Mouse (Mus musculus) lung, adult 18-20 months (tissue): Measurements from ENCODE around the gene Cep126.

ENCODE experiments used
- DNase-seq, 2 experiments: peaks; one replicate each; pipeline ENCODE4 v3.0.0; 2022; ENCODE audit warnings: mixed read lengths in 2 of 2

Gene Cep126

DNA sequence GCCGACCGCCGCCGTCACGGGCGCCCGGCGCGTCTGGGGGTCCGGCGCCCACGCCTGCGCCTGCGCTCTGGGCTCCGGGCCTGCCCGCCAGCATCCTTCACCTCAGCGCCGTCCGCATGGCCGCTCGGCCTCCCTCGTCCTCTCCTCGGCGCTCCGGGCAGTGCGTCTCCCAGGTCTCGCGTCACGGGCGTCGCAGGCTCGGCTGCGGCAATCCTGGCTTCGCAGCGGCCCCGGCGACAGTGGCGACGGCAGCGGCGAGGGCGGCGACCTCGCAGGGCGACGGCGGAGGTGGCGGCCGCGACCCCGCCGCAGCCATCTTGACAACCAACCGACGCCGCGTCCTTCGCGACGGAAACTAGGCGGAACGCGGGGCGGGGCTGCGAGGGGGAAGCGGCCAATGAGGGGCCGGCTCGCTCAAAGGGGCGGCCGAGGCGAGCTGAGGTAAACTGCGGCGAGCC is at the start of gene Cep126:
Gene Cep126, minus strand, starts transcription at position 178 of the 458 bp plus-strand sequence.
- peak; percentile 85 for DNase-seq

DNA sequence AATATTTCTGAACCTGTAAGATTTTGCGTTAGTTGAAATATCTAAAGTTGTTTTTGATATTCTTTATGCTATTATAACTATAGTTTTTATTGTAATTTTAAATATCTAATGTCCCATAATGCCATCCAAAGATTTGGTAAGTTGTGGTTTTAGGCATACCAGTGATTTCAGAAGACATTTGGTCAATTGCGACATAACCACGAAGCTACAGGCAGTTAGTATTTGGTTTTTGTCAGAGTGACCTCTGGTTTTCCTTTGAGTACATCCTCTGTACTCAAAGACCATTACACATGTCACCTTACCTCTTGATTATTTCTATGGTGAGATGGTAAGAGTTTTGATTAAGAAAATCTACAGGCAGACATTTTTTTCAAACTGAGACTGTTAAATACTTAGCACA is 45.5 kb upstream of the Cep126 start:
- DNase-seq, result no peak

GRCm38 (mm10) chr9:8177099-8177498 is 43.0 kb upstream of the Cep126 start:
- DNase-seq, result no peak

GRCm38 (mm10) chr9:8157011-8157410 is 22.9 kb upstream of the Cep126 start:
- DNase-seq, result no peak

GRCm38 (mm10) chr9:8139501-8139900 is 5.4 kb upstream of the Cep126 start:
- no peak for DNase-seq

GRCm38 (mm10) chr9:8133586-8134115 is 443 bp downstream of the Cep126 start:
- no peak for DNase-seq

GRCm38 (mm10) chr9:8123495-8123894 is 10.6 kb downstream of the Cep126 start:
- DNase-seq, result no peak

DNA sequence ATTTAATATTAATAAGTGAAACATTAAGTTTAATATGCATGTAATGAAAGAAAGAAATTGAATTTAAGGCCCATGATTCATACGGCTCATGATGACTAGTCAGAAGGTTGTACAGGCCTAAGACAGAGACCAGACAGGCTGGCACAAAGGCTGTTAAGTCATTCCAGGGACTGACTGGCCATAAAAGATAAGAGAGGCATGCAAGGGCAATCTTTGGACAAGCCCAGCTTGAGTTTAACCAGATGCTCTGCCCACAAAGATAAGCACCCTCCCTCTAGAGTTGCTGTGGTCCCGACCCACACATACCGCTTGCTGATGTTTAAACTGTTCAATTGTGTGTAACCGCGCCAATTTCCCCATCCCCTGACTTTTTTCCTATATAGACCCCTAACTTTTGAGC is 19.6 kb downstream of the Cep126 start:
- DNase-seq, result no peak

DNA sequence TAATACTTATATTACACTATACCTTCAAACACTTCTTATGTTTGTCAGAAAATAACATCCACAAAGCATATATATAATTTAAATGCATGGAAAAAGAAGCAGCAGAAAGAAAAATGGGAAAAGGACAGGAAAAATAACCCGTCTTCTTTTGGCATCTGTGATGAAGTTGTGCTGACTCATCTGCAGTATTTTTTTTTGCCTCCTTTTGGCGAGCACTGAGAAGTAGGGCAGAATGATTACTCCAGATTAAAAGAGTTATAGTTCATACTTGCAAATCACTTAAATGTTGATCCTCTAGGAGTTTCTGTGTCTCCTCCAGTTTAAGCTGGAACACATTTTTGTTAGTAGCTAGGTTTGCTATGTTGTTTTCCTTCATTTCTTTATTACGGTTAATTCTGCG is 31.0 kb downstream of the Cep126 start:
- DNase-seq, result no peak

- no peak for DNase-seq
These were observed 33.1 kb downstream of the Cep126 start for GRCm38 (mm10) chr9:8100962-8101361.

GRCm38 (mm10) chr9:8078882-8079281 is 55.2 kb downstream of the Cep126 start:
- DNase-seq, result no peak

DNA sequence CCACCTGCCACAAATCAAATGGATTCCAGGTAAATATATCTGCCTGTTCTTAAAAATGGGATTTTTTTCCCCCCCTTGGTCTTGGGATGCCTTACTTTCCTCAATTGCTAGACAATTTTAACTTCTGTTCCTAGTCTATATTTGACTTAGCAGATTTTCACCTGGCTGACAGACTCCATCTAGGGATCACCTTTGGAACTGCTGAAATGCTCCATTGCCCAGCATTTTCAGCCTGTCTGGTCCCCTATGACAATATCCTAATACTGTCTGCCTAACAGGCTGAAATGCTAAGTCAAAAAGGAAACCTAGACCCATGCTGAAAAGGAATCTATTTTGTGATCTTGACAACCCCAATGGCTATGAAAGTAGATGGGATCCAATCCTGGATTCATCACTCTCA is 59.7 kb downstream of the Cep126 start:
- DNase-seq, result peak in 1 of 2 experiments; percentile 22

DNA sequence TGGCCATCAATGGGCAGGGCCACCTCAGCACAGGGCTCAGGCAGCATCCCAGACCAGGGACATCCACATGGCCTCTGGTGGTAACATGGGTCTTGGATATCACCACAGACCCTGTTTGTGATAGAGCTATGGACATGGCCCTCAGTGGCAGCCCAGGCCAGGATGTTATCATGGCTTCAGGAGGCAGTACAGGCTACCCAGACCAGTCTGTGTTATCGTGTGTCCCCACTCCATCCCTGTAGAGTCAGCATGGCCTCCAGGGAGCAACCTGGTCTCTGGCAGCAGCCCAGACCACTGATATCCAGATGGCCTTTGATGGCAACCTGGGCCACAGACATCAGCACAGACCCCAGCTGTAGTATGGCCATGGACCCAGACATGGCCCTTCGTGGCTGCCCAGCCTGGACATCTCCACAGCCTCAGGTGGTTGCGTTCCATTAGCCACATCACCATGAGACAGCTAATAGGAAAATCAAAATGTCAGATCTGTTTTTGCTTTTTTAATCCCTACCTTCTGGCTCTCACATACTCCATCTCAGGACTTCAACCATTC is 60.8 kb downstream of the Cep126 start:
- DNase-seq, result no peak

DNA sequence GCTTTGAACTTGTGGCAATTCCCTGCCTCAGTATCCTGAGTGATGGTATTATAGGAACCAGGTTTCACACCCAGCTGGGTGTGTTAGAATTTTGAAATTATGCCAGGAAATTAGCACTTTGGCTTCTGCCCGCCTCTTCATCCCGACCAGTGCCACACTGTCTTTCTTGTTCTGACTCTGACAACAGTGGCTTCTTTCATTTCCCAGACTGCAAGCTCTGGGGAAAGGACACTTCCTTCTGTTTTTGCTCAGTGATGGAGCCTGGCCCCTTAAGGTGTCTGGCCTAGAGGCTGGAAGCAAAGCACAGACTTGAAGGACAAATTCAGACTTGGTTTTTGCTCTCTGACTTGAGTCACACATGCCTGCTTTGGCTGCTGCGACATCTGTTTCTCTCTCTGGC is 74.5 kb downstream of the Cep126 start:
- no peak for DNase-seq

DNA sequence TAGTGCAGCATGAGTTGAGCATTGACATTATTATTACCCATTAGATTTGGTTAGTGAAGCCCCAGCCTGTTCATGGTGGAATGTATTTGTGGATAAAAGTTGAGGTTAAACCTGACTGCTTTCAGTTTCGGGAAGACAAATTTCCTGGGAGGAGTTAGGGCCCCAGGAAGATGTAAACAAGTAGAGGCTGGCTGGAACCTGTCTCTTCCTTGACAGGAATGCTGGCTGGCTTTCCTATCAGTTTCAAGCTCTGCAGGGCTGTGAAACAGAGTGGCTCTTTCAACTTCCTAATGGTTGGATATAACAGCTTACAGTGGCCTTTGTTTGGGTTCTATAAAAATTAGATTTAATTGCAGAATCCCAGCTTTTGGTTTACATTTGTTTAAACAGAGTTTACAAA is 79.3 kb downstream of the Cep126 start:
- DNase-seq, result no peak

GRCm38 (mm10) chr9:8043044-8043387 is 91.1 kb downstream of the Cep126 start:
- no peak for DNase-seq

GRCm38 (mm10) chr9:8042338-8043043 is 91.6 kb downstream of the Cep126 start, which contains the start of gene Cfap300:
TSS of gene Cfap300 (minus strand) at chr9:8042823.
- peak; percentile 95 to 98 for DNase-seq

DNA sequence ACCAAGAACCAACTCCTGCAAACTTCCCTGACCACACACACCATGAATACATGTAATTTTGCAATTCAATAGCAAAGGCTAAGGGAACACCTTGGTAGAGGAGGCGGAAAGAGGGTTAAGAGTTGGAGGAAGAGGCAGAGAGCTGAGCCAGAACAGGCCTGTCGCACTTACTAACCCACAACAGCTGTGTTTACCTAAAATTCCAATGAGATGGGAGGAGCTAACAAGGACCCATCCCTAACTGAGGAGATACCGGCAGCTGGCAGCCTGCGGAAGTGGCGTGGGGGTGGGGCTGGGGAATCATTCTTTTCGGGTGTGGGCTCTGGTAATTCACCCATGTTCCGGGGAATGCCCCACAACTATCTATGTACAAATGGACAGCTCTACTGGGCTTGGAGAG is 98.5 kb downstream of the Cep126 start:
- peak; percentile 33 to 52 for DNase-seq

DNA sequence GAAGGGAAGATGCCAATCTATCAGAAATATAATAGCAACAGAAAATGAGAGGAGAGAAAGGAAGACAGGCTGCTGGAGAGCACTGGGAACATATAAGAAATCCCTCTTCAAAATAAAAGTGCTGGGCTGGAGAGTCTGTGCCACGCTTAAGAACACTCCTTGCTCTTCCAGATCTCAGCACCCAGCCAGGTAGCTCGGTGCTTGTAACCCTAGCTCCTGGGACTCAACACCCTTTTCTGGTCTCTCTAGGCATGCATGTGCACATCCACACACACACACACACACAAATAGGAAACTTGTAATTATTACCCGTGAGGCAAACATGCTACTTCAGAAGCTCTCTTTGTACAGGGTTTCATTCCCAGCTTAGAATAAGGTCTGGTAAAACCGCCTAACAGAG is 99.0 kb downstream of the Cep126 start:
- no peak for DNase-seq

DNA sequence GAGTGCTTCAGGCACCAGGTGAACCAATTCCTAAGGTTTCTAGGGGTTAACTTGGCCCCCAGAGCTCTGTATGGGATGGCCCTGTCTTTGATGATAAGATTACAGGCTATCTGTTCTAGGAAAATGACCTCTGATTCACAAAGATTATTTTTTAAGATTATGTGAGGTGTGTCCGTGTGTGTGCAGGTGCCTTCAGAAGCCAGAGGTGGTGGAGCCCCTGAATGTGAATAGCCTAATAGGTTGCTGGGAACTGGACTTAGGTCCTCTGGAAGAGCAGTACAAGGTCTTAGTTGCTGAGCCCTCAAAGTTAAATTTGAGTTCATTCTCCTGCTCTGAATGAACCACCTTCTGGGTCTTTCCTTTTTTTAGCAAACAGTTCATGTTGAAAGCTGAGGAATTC is 100.0 kb downstream of the Cep126 start:
- DNase-seq, result no peak

DNA sequence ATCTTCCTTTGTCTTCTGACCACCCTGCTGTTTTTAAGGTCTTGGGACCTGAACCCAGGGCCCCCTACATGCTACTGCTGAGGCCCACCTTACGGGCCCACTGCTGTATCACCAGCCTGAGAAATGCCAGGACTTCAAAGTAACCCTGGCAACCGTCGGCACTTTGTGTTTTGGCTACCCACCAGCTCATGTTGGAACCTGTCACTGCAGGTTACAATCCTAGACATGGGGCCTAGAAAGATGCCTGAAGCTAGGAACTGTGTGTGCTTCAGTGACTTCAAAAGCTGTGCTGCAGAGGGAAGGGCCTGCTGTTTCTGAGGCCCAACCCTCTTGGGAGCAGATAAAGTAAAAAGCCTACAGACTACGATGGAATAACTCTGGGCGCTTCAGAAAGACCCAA is 101.2 kb downstream of the Cep126 start:
- DNase-seq, result no peak
